Mouse (Mus musculus) hindbrain, embryonic 15.5 days (tissue): Measurements from ENCODE around the gene Sept7. TPM values are rescaled to one million over a fixed set of nuclear protein-coding genes. Genes with fewer than 3 reads are reported as not detected.

Experiments
- ATAC-seq: fragments of 200-750 bp; cut with Nextera tagmentation; 2 replicates; pipeline ENCODE4 v1.8.0; 2017; ENCODE audit warnings: low read depth, moderate number of reproducible peaks, moderate TSS enrichment; ENCODE audit not compliant: low FRiP score
- H3K27ac ChIP-seq: fragments of 300-500 bp; sonication (generic); replicated peaks from 2 replicates; pipeline ENCODE4 v1.5.1; 2015; ENCODE audit warnings: mild to moderate bottlenecking, inconsistent platforms
- H3K27me3 ChIP-seq: fragments of 300-500 bp; sonication (generic); 2 replicates; pipeline ENCODE4 v1.6.1; 2015; ENCODE audit warnings: control low read depth, inconsistent platforms
- H3K36me3 ChIP-seq: fragments of 300-500 bp; sonication (generic); 2 replicates; pipeline ENCODE4 v1.6.1; 2015; ENCODE audit warnings: control low read depth, inconsistent platforms
- H3K4me1 ChIP-seq: fragments of 300-500 bp; sonication (generic); replicated peaks from 2 replicates; pipeline ENCODE4 v1.6.1; 2015; ENCODE audit warnings: control low read depth, inconsistent platforms
- H3K4me2 ChIP-seq: fragments of 300-500 bp; sonication (generic); 2 replicates; pipeline ENCODE4 v1.6.1; 2015; ENCODE audit warnings: moderate library complexity, mild to moderate bottlenecking, inconsistent platforms
- H3K4me3 ChIP-seq: fragments of 300-500 bp; sonication (generic); 2 replicates; pipeline ENCODE4 v1.5.1; 2015; ENCODE audit warnings: mild to moderate bottlenecking, inconsistent platforms
- H3K9ac ChIP-seq: fragments of 300-500 bp; sonication (generic); 2 replicates; pipeline ENCODE4 v1.6.1; 2015; ENCODE audit warnings: inconsistent platforms
- H3K9me3 ChIP-seq: fragments of 300-500 bp; sonication (generic); 2 replicates; pipeline ENCODE4 v1.6.1; 2016; ENCODE audit warnings: control low read depth, inconsistent platforms
- WGBS: fragments of 180-500 bp; shearing (Covaris S2); methylation state at CpG from one replicate; pipeline ENCODE4 v1.1.7; 2015; 5-methylcytosine and 5-hydroxymethylcytosine counted together
- polyA plus RNA-seq: library from polyadenylated mRNA; unstranded; fragments of >200 nt; fragmentation: Nextera tagmentation; extraction: Ambion mirVana; gene quantifications from 2 replicates; pipeline ENCODE4 v1.2.1, GENCODE M21; 2015

The Sept7 gene
- 240 and 244 TPM in 2 replicates for polyA plus RNA-seq

GRCm38 (mm10) chr9:25252283-25252726, at the start of gene Sept7:
Gene Sept7, plus strand, starts transcription at chr9:25252439.
- Histone ChIP-seq H3K4me1 (peaks cover 33% of the 10 kb centered on the region), H3K27me3 (no peaks in the 10 kb centered on the region), H3K27ac (peak within 1 kb of the TSS; percentile 99), H3K9ac (peak within 1 kb of the TSS; percentile 87), H3K4me2 (peak within 1 kb of the TSS; percentile 80), H3K36me3 (no peaks in the 10 kb centered on the region), H3K9me3 (no peaks in the 10 kb centered on the region), H3K4me3 (peak within 1 kb of the TSS; percentile 84)
- WGBS = 0% methylated on average over 54 of the region's 54 CpGs
- peak; percentile 98 for ATAC-seq

GRCm38 (mm10) chr9:25208087-25208803, 44.0 kb upstream of the Sept7 start:
- H3K4me2 ChIP-seq = no peak overlapping the region
- peaks cover 6% of the 10 kb centered on the region for H3K4me1 ChIP-seq
- H3K27ac ChIP-seq = no peak overlapping the region
- H3K9ac ChIP-seq = no peak overlapping the region
- ATAC-seq = no peak
- H3K4me3 ChIP-seq = no peak overlapping the region
- no peaks in the 10 kb centered on the region for H3K36me3 ChIP-seq
- no peaks in the 10 kb centered on the region for H3K9me3 ChIP-seq
- 87% methylated on average over 8 of the region's 8 CpGs for WGBS
- no peaks in the 10 kb centered on the region for H3K27me3 ChIP-seq

GRCm38 (mm10) chr9:25212309-25213163, 39.7 kb upstream of the Sept7 start:
- no peaks in the 10 kb centered on the region for H3K27me3 ChIP-seq
- no peak overlapping the region for H3K4me3 ChIP-seq
- no peak overlapping the region for H3K4me2 ChIP-seq
- H3K27ac ChIP-seq = 0 out of 2 replicates have a peak overlapping the region, but pooled peaks have one; percentile 31
- no peaks in the 10 kb centered on the region for H3K9me3 ChIP-seq
- peaks cover 6% of the 10 kb centered on the region for H3K4me1 ChIP-seq
- WGBS = 41% methylated on average over 9 of the region's 9 CpGs
- no peak overlapping the region for H3K9ac ChIP-seq
- 0 out of 2 replicates have a peak, but pooled peaks have one; percentile 54 for ATAC-seq
- H3K36me3 ChIP-seq = no peaks in the 10 kb centered on the region

- Histone ChIP-seq H3K4me3 (no peak overlapping the region), H3K4me1 (peaks cover 6% of the 10 kb centered on the region), H3K36me3 (no peaks in the 10 kb centered on the region), H3K27ac (peak overlapping the region; percentile 31; the same call in 1 of the 2 replicates), H3K9me3 (no peaks in the 10 kb centered on the region), H3K9ac (no peak overlapping the region), H3K4me2 (no peak overlapping the region), H3K27me3 (no peaks in the 10 kb centered on the region)
- no peak for ATAC-seq
These were observed 39.1 kb upstream of the Sept7 start for GRCm38 (mm10) chr9:25213164-25213557.

- no peak for ATAC-seq
- peaks cover 6% of the 10 kb centered on the region for H3K4me1 ChIP-seq
- no peak overlapping the region for H3K9ac ChIP-seq
- no peak overlapping the region for H3K4me3 ChIP-seq
- 82% methylated on average over 3 of the region's 3 CpGs for WGBS
- H3K9me3 ChIP-seq = no peaks in the 10 kb centered on the region
- no peak overlapping the region for H3K4me2 ChIP-seq
- H3K27ac ChIP-seq = no peak overlapping the region
- H3K36me3 ChIP-seq = no peaks in the 10 kb centered on the region
- no peaks in the 10 kb centered on the region for H3K27me3 ChIP-seq
These were observed 36.8 kb upstream of the Sept7 start for GRCm38 (mm10) chr9:25215411-25215810.

GRCm38 (mm10) chr9:25216210-25216609, 36.0 kb upstream of the Sept7 start:
- H3K9me3 ChIP-seq = no peaks in the 10 kb centered on the region
- no peak overlapping the region for H3K4me3 ChIP-seq
- ATAC-seq = no peak
- no peak overlapping the region for H3K27ac ChIP-seq
- H3K27me3 ChIP-seq = no peaks in the 10 kb centered on the region
- WGBS = 51% methylated on average over 2 of the region's 2 CpGs
- no peaks in the 10 kb centered on the region for H3K36me3 ChIP-seq
- no peak overlapping the region for H3K9ac ChIP-seq
- peaks cover 6% of the 10 kb centered on the region for H3K4me1 ChIP-seq
- H3K4me2 ChIP-seq = no peak overlapping the region

- Histone ChIP-seq H3K9ac (no peak overlapping the region), H3K4me2 (no peak overlapping the region), H3K27me3 (no peaks in the 10 kb centered on the region), H3K9me3 (no peaks in the 10 kb centered on the region), H3K4me3 (no peak overlapping the region), H3K27ac (no peak overlapping the region), H3K36me3 (no peaks in the 10 kb centered on the region), H3K4me1 (no peaks in the 10 kb centered on the region)
- no peak for ATAC-seq
- 55% methylated on average over 3 of the region's 3 CpGs for WGBS
These were observed 33.3 kb upstream of the Sept7 start for GRCm38 (mm10) chr9:25218954-25219353.

- H3K9me3 ChIP-seq = no peaks in the 10 kb centered on the region
- H3K9ac ChIP-seq = no peak overlapping the region
- WGBS = 80% methylated on average over 5 of the region's 5 CpGs
- no peak overlapping the region for H3K4me2 ChIP-seq
- no peaks in the 10 kb centered on the region for H3K36me3 ChIP-seq
- no peak overlapping the region for H3K27ac ChIP-seq
- H3K27me3 ChIP-seq = no peaks in the 10 kb centered on the region
- ATAC-seq = no peak
- H3K4me1 ChIP-seq = no peaks in the 10 kb centered on the region
- no peak overlapping the region for H3K4me3 ChIP-seq
These were observed 32.4 kb upstream of the Sept7 start for GRCm38 (mm10) chr9:25219882-25220281.

GRCm38 (mm10) chr9:25224959-25225358, 27.3 kb upstream of the Sept7 start:
- Histone ChIP-seq H3K36me3 (no peaks in the 10 kb centered on the region), H3K4me1 (no peaks in the 10 kb centered on the region), H3K27me3 (no peaks in the 10 kb centered on the region), H3K27ac (no peak overlapping the region), H3K9me3 (no peaks in the 10 kb centered on the region), H3K9ac (no peak overlapping the region), H3K4me3 (no peak overlapping the region), H3K4me2 (no peak overlapping the region)
- no peak for ATAC-seq
- WGBS = 55% methylated on average over 4 of the region's 4 CpGs

GRCm38 (mm10) chr9:25229740-25230139, 22.5 kb upstream of the Sept7 start:
- no peak overlapping the region for H3K27ac ChIP-seq
- no peak overlapping the region for H3K4me2 ChIP-seq
- no peaks in the 10 kb centered on the region for H3K4me1 ChIP-seq
- no peak overlapping the region for H3K4me3 ChIP-seq
- H3K36me3 ChIP-seq = no peaks in the 10 kb centered on the region
- no peaks in the 10 kb centered on the region for H3K27me3 ChIP-seq
- no peaks in the 10 kb centered on the region for H3K9me3 ChIP-seq
- WGBS = 91% methylated on average over 6 of the region's 6 CpGs
- ATAC-seq = no peak
- no peak overlapping the region for H3K9ac ChIP-seq

GRCm38 (mm10) chr9:25230213-25231039, 21.8 kb upstream of the Sept7 start:
- Histone ChIP-seq H3K4me3 (no peak overlapping the region), H3K9me3 (no peaks in the 10 kb centered on the region), H3K36me3 (no peaks in the 10 kb centered on the region), H3K9ac (no peak overlapping the region), H3K4me2 (no peak overlapping the region), H3K4me1 (no peaks in the 10 kb centered on the region), H3K27ac (no peak overlapping the region), H3K27me3 (no peaks in the 10 kb centered on the region)
- WGBS = 87% methylated on average over 10 of the region's 10 CpGs
- no peak for ATAC-seq
